Mouse (Mus musculus): Measurements from ENCODE around the gene Ssr4.
"Not testable (repeated sequence)": the region's sequence is repeated elsewhere in the genome, so short reads cannot be mapped to it uniquely, and the experiment has no call there.

Ssr4 gene

DNA sequence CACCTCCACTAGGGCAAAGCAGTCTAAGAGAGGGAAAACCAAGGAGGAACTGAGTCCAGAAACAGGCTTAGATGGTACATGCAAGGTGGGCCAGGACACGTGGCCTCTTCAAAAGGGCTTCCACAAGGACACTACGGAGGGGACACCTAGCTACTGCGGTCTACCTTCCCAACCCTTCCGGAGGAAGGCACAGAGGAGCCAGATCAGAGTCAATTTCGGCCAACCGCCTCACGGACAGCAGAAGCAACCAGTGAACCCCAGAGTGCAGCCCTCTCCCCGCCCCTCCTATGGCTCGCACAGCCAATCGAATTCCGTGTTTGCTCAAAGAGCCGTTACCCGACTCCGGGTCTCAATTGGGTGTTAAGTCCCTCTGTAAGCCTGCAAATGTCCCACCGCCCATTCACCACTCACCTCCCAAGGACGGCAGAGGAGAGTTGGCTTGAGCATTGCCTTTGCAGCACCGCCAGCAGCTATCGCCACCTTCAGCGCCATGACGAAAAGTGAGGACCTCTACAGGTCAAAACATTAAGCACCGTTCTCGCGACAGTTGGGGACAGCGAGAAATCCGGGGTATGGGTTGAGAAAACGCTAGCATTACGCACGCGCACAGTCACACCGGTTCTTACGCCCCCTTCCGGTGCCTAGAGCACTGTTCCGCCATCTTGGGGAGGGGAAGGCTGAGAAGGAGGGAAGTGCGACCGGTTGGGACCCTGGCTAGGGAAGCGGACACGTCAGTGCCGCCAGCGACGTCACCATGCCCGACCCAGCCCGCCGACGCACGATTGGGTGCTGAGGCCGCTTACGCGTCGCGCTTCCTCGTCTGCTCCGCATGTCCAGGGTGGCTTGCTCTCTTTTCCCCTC is at the start of gene Ssr4, which contains the start of gene Idh3g:
Gene Ssr4, plus strand, starts transcription at position 665 of the 861 bp plus-strand sequence.
Gene Idh3g, minus strand, starts transcription at position 534 of the 861 bp plus-strand sequence.
- CTCF ChIA-PET: interaction anchor here (0.5 kb wide), 1 partner anchor 256 kb away, joined by 5 read pairs; no protein-coding TSS in a partner anchor

DNA sequence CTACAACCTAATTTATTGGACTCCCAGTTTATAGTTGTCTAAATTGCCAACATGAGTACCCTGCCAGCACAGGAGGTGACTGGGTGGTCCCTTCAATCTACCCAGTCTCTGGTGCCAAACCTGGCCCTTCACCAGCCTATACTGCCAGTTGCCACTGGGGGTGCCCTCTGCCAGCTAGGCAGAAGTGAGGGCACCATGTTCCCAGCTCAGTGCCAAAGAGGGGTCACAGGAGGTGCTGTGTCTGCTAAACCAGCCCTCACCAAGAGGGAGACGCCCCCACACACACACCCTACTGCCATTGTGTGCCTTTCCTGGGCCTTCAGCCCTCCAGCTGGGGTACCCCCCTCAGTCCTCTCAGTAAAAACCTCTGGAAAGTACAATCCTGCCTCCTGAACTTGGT is 48.7 kb upstream of the Ssr4 start:
- CTCF ChIA-PET: no interaction called here

DNA sequence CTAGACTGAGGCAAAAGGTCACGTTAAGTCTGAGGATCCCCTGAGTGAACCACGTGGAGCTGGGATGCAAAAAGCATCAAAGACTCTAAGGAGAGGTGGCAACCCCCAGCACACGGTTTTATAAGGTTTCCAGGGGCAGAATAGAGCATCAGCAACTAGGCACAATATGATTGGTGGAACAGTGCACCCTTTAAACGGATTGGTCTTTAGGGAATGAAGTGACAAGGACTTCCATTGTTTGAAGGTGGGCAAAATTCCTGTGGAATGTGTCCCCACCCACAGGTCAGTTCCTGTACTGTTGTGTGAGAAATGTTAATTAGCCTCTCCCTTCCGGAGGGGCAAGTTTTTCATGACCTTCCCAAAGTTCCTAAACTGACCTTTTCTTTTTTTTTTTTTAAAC is 47.7 kb upstream of the Ssr4 start:
- CTCF ChIA-PET: no interaction called here

DNA sequence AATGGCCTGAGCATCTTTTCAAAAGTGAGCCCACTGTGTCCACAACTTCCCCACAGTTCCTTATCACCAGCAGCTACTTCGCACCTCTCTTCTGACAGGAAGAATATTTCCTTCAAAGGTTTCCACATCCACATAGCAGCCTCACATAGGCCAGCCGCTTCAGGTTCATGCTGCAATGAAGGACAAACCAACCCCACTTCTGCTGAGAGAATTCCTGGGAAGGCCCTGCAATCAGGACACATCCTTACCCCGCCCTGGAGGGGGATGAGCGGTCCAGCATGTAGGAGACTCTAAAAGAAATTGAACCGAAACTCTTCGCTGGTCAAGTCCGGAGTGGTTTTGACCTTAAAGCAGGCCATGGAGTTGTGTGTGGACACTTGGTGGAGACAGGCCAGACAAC is 47.0 kb upstream of the Ssr4 start:
- CTCF ChIA-PET: not testable (repeated sequence)

DNA sequence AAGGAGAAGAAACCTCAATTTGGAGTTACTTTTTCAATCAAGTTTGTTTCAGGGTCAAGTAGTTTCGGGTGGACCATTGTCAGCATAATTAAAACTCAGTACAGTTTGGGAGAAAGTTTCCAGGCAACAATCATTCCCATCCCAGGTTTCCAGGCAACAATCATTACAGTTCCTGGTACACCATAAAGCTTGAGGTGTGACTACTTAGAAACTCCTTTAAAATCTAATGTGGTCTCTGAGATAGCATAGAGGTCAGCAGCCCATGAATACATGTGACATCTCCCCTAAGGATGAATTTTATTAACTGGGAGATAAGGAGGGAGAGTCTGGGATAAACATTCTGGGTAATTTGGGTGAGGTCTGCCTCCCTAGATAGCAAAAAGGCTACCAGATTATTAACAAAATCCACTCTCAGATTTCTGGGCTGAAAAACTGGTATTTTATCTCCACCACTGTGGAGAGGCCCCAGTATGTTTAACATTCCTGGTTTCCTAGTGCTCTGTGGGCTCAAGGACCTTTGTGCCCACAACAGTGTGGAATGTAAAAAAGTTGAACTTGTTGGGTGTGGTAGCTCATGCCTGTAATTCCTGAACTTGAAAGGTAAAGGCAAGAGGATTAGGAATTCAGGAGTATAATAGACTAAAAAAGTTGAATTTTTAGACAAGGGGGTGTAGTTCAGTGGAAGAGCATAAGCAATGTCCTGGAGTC is 41.9 kb upstream of the Ssr4 start:
- CTCF ChIA-PET: interaction anchor here (0.7 kb wide), 1 partner anchor 585 kb away, joined by 3 read pairs; no protein-coding TSS in a partner anchor

DNA sequence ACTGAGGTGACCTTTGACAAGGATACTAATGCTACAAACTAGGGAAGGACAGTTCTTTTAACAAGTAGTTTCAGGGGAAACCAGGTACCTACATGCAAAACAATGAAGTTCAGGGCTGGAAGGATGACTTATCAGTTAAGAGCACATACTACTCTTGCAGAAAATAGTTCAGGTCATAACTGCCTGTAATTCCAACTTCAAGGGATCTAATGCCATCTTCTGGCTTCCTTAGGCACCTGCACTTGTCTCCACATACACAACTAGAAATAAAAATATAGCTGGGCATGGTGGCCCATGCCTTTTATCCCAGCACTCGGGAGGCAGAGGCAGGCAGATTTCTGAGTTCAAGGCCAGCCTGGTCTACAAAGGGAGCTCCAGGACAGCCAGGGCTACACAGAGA is 37.9 kb upstream of the Ssr4 start:
- CTCF ChIA-PET: no interaction called here

DNA sequence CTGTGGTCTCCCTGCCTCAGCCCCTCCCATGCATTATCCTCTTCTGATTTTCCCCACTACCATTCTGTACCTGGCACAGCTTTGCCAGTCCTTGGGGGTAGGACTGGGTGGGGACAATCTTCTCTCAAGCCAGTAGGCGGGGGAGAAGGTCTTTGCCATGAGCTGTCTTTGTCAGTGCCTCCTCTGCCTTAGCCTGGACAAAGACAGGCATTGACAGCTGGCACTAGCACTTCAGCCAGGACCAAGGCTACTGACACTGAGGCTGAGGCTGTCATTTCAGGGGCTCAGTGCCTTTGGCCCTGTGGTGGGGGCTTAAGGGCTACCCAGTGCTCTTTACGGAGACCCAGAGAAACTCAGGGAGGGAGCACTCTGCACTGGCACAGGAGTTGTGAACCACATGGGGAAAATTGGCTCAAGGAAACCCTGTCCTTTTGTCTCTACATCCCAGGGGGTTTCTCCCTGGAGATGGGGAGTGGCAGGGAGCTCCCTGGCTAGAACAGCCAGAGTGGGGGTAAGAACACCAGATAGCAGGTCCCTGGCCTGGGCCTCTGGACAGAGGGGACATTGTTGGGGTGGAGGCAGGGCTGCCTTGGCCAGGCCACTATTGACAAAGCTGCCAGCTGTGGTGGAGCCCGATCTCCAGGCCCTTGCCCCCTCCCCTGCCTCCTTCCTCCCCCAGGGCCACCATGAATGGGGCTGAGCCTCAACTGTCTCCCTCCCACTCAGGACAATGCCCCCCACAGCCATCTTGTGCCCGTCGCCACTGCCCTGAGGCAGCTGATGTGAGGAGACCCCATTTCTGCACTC is 30.3 kb upstream of the Ssr4 start, which contains the start of gene Plxnb3:
Gene Plxnb3, plus strand, starts transcription at position 757 of the 807 bp plus-strand sequence.
- CTCF ChIA-PET: no interaction called here

DNA sequence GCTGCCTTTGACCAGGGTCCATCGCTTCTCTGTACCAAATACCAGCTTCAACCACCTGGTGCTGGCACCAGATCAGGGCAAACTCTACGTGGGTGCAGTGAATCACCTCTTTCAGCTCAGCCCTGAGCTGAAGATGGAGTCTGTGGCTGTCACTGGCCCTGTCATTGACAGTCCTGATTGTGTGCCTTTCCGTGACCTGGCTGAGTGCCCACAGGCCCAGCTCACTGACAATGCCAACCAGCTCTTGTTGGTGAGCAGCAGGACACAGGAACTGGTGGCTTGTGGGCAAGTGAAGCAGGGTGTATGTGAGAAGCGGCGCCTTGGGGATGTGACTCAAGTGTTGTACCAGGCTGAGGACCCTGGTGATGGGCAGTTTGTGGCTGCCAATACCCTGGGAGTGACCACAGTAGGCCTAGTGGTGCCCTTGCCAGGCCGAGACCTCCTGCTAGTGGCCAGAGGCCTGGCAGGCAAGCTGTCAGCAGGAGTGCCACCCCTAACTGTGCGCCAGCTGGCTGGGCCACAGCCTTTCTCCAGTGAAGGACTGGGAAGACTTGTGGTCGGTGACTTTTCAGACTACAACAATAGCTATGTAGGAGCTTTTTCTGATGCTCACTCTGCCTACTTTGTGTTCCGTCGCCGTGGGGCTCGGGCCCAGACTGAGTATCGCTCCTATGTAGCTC is 28.1 kb upstream of the Ssr4 start:
- CTCF ChIA-PET: no interaction called here

DNA sequence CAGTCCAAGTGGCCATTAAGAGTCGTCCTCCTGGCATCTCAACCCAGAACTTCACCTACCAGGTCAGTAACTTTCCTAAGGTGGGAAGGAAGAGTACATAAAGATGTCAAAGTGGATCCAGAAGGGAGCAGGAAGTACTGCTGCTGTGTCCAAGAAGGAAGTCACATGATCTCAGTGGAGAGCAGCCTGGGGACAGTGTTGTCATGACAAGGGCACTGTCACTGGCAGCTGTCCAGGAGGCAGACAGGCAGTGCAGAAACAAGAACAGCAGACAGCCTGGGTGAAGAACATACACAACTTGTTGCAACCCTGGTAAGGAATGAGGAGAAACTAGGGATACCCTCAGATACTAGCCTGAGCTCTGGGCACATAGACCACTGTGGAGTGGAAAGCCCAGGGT is 21.5 kb upstream of the Ssr4 start:
- CTCF ChIA-PET: no interaction called here

DNA sequence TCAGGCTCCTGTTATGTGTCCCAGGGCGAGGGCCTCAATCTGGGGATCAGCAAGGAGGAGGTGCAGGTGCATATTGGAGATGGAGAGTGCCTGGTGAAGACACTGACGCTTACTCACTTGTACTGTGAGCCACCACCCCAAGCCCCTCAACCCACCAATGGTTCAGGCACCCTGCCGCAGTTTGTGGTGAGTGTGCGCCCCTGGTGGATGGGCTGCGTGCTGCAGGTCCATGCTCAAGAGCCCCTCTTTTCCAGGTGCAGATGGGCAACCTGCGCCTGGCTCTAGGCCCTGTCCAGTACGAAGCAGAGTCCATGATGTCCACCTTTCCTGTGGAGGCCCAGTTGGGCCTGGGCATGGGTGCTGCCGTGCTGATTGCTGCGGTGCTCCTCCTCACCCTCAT is 19.6 kb upstream of the Ssr4 start:
- CTCF ChIA-PET: interaction anchor here (0.6 kb wide), 1 partner anchor 294 kb away, joined by 4 read pairs; no protein-coding TSS in a partner anchor

DNA sequence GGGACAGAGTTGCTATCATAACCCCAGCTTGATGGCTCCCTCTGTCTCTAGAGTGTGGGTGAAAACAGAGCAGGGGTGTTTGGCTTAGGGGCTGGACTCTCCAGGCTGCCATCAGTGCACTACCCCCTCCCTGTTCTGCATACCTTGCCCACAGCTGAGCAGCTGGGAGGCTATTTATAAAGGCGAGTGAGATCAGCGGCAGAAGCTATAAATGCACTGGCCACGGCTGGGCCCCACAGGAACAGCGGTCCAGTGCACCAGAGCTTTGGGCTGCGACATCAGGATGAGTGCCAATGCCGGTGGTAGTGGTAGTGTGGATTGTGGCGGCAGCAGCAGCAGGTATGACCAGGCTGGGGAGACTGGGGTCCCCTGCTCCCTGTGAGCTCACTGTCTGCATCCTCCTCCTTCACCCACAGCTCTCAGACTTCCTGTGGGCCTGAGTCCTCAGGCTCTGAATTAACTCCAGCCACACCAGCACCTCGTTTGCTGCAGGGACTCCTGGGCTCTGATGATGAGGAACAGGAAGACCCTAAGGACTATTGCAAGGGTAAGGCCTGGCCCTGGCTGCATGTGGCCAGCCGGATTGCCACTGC is 12.6 kb upstream of the Ssr4 start, which contains the start of gene Srpk3:
Gene Srpk3, plus strand, starts transcription at position 238 of the 593 bp plus-strand sequence.
- CTCF ChIA-PET: no interaction called here

DNA sequence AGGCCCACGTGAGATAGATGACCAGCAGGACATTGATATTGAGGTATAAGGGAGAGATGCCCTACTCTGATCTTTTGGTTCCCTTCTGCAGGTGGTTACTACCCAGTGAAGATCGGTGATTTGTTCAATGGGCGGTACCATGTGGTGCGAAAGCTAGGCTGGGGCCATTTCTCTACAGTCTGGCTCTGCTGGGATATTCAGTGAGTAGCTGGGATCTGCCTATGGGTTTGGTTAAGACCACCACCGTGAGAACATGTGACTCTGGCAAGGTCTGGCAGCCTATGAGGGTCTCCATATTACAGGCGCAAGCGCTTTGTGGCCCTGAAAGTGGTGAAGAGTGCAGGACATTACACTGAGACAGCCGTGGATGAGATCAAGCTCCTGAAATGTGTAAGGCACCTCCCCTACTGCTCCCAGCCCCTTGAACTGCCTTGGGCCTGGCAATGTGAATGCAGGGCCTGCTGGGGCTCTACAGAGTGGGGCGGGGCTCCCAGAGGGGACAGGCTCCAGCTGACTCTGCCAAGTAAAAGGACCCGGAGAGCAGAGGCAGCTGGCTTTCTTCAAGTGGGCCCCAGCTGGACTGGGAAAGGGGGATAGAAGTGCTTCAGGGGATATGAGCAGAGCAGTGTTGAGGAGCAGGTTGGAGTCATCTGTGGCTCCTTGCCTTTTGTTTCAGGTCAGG is 11.9 kb upstream of the Ssr4 start:
- CTCF ChIA-PET: no interaction called here

DNA sequence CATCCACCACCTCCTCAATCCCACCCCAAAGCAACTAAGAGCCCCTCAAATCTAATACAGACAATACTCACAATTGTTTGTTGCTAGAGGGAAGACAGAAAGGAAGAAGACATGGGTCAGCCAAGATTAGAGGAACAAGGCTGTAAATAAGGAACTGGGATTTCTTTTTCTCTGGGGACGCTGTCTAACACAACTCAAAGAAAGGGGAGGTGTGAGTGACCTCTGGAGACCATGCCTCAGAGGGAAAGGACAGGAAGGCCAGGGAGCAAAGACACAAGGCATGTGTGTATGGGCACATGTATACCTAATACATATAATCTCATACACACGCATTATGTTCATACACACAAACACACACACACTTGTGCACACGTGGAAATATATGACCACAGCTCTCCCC is 4.6 kb upstream of the Ssr4 start:
- CTCF ChIA-PET: no interaction called here

DNA sequence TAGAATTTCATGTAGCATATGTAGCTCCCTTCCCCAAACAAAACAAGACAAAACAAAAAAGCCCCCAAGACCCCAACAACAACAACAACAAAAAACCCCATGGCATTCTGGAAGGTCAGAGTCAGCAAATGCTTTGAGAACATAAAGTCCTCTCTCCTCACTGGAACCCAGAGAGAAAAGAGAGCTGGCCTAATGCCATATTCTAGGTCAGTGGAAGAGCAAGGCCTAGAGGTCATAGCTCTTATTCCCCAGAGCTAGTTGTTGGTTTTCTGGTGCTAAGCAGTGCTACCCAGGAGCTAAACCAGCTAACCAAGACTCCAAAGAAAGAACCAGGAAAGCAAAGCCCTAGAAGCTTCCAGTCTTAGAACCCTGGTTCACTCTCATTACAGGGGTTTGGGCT is 1.2 kb upstream of the Ssr4 start:
- CTCF ChIA-PET: interaction anchor here (0.6 kb wide), 1 partner anchor 145 kb away, joined by 3 read pairs; no protein-coding TSS in a partner anchor

DNA sequence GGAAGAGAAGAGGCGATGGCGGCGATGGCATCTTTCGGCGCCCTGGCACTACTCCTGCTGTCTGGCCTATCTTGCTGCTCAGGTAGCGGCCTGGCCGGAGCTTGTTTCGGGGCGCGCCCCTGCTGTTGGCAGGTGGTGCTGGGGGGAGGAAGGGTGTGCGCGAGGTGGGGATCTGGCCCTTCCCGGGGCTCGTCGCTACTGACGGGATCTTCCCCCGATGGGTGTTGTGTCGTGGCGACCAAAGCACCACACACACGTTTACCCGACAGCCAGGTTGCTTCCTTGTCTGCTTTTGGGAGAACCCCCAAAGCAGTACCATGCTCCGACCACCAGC is 364 bp downstream of the Ssr4 start:
- CTCF ChIA-PET: interaction anchor here (0.6 kb wide), 1 partner anchor 128 kb away, joined by 7 read pairs; no protein-coding TSS in a partner anchor

DNA sequence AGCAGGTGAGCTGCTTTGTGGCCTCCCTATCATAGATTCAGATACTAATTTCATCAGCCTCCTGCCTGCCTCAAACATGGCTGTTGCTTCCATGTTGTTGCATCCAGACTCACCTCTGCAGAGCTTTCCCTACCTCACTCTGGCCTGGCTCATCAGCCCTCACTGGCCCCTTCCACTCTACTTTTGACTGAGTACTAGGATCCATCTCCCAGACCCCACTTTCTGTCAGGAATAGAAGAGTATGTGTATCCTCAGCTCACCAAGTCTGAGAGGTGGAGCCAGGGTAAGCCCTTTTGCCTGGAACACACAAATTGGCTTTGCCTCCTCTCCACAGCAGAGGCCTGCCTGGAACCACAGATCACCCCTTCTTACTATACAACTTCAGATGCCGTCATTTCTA is 1.7 kb downstream of the Ssr4 start:
- CTCF ChIA-PET: no interaction called here

DNA sequence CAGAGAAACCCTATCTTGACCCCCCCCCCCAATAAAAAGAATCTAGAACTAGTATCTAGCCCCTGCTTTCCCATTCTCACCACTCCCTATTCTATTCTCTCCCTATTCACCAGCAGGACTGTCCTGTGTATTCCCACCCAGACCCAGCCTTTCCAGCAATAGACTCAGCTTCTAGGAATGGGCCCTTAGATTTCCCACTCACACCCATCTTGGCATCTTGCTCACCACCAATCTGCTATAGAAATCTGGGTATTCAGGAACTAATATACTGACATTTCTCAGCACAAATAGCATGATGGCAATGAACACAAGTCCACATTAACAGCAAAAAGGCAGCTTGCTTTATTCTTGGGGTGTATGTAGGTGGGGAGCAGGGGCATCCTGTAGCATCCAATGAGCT is 6.2 kb downstream of the Ssr4 start:
- CTCF ChIA-PET: no interaction called here

DNA sequence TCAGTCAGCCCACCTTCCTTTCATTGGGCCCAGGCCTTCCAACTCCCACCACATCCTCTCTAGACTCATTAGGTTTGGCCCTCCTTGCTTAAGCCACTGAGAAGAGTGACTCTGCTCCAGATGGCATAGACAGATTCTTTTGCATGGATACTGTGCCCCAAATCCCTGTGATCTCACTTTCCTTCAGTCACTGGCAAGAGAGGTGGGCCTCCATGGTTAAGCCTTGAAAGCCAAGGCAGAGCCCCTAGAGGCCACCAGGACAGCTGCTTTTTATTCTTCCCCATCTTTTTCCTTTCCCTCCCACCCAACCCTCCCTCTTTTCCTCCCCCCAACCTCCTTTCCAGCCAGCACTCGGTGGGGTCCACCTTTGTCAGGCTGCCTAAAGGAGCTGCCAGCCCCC is 6.7 kb downstream of the Ssr4 start:
- CTCF ChIA-PET: no interaction called here

DNA sequence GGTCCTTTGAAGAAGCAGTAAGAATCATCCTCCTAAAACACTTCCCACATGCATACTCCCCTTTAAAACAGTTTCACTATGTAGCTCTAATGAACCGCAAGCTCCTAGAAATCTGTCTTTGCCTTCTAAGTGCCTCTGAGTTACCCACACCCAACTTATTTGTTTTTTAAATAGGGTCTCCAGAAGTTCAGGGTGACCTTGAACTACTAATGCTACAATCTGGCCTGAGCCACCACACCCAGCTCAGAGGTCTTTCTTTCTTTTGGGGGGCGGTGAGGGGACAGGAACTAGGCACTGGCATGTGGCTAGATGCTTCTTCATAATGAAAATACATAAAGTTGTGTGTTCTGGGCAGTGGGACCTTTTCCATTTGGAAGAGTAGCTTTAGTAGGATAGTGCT is 10.7 kb downstream of the Ssr4 start:
- CTCF ChIA-PET: interaction anchor here (0.6 kb wide), 2 partner anchors 29 to 83 kb away, joined by 4 to 5 read pairs; no protein-coding TSS in a partner anchor

DNA sequence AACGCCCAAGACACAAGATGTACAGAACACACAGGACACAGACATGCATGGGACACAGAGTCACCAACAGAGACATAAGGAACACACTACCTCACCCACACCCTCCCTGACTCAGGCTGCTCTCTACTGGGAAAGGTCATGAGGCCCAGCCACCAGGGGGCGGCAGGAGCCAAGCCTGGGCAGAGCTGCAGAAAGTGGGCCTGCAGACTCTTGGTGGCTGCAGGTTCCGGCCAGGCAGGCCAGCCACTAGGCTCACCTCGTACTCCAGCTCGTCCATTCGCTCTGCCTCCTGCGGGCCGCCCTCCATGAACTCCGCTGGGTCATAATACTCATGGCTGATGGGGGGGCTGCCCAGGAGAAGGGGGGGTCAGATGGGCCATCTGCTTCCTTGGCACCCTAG is 11.7 kb downstream of the Ssr4 start:
- CTCF ChIA-PET: interaction anchor here (0.5 kb wide), 1 partner anchor 151 kb away, joined by 3 read pairs; no protein-coding TSS in a partner anchor
